Mouse (Mus musculus) forebrain, embryonic 15.5 days (tissue): ENCODE data around the gene Taf8. TPM values are rescaled to one million over a fixed set of nuclear protein-coding genes. Genes with fewer than 3 reads are reported as not detected.

Source experiments
- ATAC-seq: fragments of 200-750 bp; cut with Nextera tagmentation; replicated peaks from 2 replicates; pipeline ENCODE4 v1.8.0; 2017; ENCODE audit warnings: mild to moderate bottlenecking, moderate TSS enrichment, moderate library complexity
- H3K27ac ChIP-seq: fragments of 300-500 bp; sonication (generic); replicated peaks from 2 replicates; pipeline ENCODE4 v1.5.1; 2015; ENCODE audit warnings: mild to moderate bottlenecking, inconsistent platforms
- H3K27me3 ChIP-seq: fragments of 300-500 bp; sonication (generic); 2 replicates; pipeline ENCODE4 v1.6.1; 2015; ENCODE audit warnings: inconsistent platforms
- H3K36me3 ChIP-seq: fragments of 300-500 bp; sonication (generic); 2 replicates; pipeline ENCODE4 v1.6.1; 2015; ENCODE audit warnings: mild to moderate bottlenecking, inconsistent platforms
- H3K4me1 ChIP-seq: fragments of 300-500 bp; sonication (generic); 2 replicates; pipeline ENCODE4 v1.6.1; 2015; ENCODE audit warnings: inconsistent platforms
- H3K4me2 ChIP-seq: fragments of 300-500 bp; sonication (generic); replicated peaks from 2 replicates; pipeline ENCODE4 v1.6.1; 2015; ENCODE audit warnings: mild to moderate bottlenecking, inconsistent platforms
- H3K4me3 ChIP-seq: fragments of 300-500 bp; sonication (generic); 2 replicates; pipeline ENCODE4 v1.5.1; 2015; ENCODE audit warnings: mild to moderate bottlenecking, inconsistent platforms
- H3K9ac ChIP-seq: fragments of 300-500 bp; sonication (generic); replicated peaks from 2 replicates; pipeline ENCODE4 v1.6.1; 2015; ENCODE audit warnings: mild to moderate bottlenecking, inconsistent platforms
- H3K9me3 ChIP-seq: fragments of 300-500 bp; sonication (generic); 2 replicates; pipeline ENCODE4 v1.6.1; 2016; ENCODE audit warnings: inconsistent platforms
- WGBS: fragments of 180-500 bp; shearing (Covaris S2); methylation state at CpG from one replicate; pipeline ENCODE4 v1.1.7; 2015; ENCODE audit warnings: mixed read lengths; 5-methylcytosine and 5-hydroxymethylcytosine counted together
- polyA plus RNA-seq: library from polyadenylated mRNA; unstranded; fragments of >200 nt; fragmentation: Nextera tagmentation; extraction: Ambion mirVana; gene quantifications from 2 replicates; pipeline ENCODE4 v1.2.1, GENCODE M21; 2015

Gene Taf8
- polyA plus RNA-seq, 1 experiment from 2014 or later: 25.2 TPM

GRCm38 (mm10) chr17:47475181-47475580 lies 26.9 kb downstream of the Taf8 start:
- 85% methylated on average over 4 of the region's 4 CpGs for WGBS
- Histone ChIP-seq H3K9me3 (no peaks in the 10 kb centered on the region), H3K27ac (no peak overlapping the region), H3K9ac (no peak overlapping the region), H3K4me1 (peaks cover under 1% of the 10 kb centered on the region; the same call in 1 of the 2 replicates), H3K4me3 (no peak overlapping the region), H3K4me2 (no peak overlapping the region), H3K36me3 (no peaks in the 10 kb centered on the region), H3K27me3 (no peaks in the 10 kb centered on the region)
- no peak for ATAC-seq

- Histone ChIP-seq H3K27me3 (no peaks in the 10 kb centered on the region), H3K4me1 (peaks cover 3% of the 10 kb centered on the region; the same call in 1 of the 2 replicates)
- ATAC-seq: no peak
Observed at GRCm38 (mm10) chr17:47474250-47474649, 27.8 kb downstream of the Taf8 start.

GRCm38 (mm10) chr17:47473434-47473974 lies 28.6 kb downstream of the Taf8 start:
- no peaks in the 10 kb centered on the region for H3K27me3 ChIP-seq
- H3K27ac ChIP-seq: no peak overlapping the region
- H3K4me1 ChIP-seq: peaks cover 3% of the 10 kb centered on the region; the same call in 1 of the 2 replicates
- 18% methylated on average over 8 of the region's 8 CpGs for WGBS
- no peak for ATAC-seq
- no peaks in the 10 kb centered on the region for H3K36me3 ChIP-seq
- no peak overlapping the region for H3K9ac ChIP-seq
- H3K4me2 ChIP-seq: no peak overlapping the region
- H3K9me3 ChIP-seq: no peaks in the 10 kb centered on the region
- H3K4me3 ChIP-seq: no peak overlapping the region

More at GRCm38 (mm10) chr17:47474250-47474649, 27.8 kb downstream of the Taf8 start:
- no peaks in the 10 kb centered on the region for H3K36me3 ChIP-seq
- H3K4me2 ChIP-seq: no peak overlapping the region
- 79% methylated on average over 4 of the region's 4 CpGs for WGBS
- no peaks in the 10 kb centered on the region for H3K9me3 ChIP-seq
- no peak overlapping the region for H3K4me3 ChIP-seq
- H3K9ac ChIP-seq: no peak overlapping the region
- H3K27ac ChIP-seq: no peak overlapping the region

GRCm38 (mm10) chr17:47472435-47473350 lies 29.4 kb downstream of the Taf8 start:
- H3K4me1 ChIP-seq: peaks cover 3% of the 10 kb centered on the region; the same call in 1 of the 2 replicates
- 64% methylated on average over 15 of the region's 15 CpGs for WGBS
- no peak for ATAC-seq

DNA sequence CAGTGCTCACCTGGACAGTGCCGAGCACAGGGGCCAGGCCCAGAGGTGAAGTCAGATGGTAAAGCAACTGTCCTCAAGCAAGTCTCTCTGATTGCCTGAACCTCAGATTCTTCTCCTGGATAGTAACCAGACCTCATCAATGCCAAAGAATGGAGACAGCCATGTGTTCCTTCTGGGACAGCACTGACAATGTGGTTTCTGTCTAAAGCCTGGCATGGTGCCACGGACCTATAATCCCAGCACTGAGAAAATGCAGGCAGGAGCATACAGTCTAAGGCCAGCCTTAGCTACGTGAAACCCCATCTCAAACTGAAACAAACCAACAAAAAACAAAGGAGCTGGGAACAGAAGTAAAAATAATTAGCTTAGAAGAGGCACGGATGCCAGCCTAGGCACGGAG lies 31.4 kb downstream of the Taf8 start:
- no peaks in the 10 kb centered on the region for H3K9me3 ChIP-seq
- H3K36me3 ChIP-seq: no peaks in the 10 kb centered on the region
- H3K4me1 ChIP-seq: peaks cover 3% of the 10 kb centered on the region; the same call in 1 of the 2 replicates
- H3K27me3 ChIP-seq: peaks cover 18% of the 10 kb centered on the region
- H3K4me3 ChIP-seq: no peak overlapping the region
- no peak overlapping the region for H3K27ac ChIP-seq
- 0 out of 2 replicates have a peak, but pooled peaks have one; percentile 38 for ATAC-seq
- no peak overlapping the region for H3K4me2 ChIP-seq
- H3K9ac ChIP-seq: no peak overlapping the region
- WGBS: 42% methylated on average over 5 of the region's 5 CpGs

More at GRCm38 (mm10) chr17:47472435-47473350, 29.4 kb downstream of the Taf8 start:
- Histone ChIP-seq H3K4me3 (no peak overlapping the region), H3K9me3 (no peaks in the 10 kb centered on the region), H3K27ac (no peak overlapping the region), H3K4me2 (no peak overlapping the region), H3K36me3 (no peaks in the 10 kb centered on the region), H3K27me3 (peaks cover 5% of the 10 kb centered on the region; the same call in 1 of the 2 replicates), H3K9ac (no peak overlapping the region)

DNA sequence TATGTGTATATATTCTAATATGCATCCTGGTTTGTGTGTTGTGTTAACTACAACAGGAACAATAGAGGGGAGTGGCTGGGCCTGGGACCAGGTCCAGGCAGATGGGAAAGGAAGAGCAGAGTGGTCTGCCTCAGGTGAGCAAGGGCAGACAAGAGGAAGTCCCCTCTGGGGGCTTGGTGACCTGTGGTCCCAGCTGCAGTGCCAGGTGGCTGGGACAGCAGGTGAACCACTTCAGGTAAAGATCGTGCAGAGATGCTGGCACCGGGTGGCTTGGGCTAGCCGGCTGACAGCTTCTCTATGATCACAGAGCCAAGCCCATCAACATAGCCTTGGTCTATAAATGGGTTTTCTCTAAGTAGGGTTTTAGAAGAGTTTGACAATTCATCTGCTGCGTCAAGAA lies 32.0 kb downstream of the Taf8 start:
- Histone ChIP-seq H3K27me3 (peaks cover 18% of the 10 kb centered on the region), H3K4me1 (peaks cover 3% of the 10 kb centered on the region; the same call in 1 of the 2 replicates), H3K4me2 (no peak overlapping the region), H3K4me3 (no peak overlapping the region), H3K36me3 (no peaks in the 10 kb centered on the region), H3K9me3 (no peaks in the 10 kb centered on the region), H3K9ac (no peak overlapping the region), H3K27ac (no peak overlapping the region)
- 81% methylated on average over 4 of the region's 4 CpGs for WGBS
- no peak for ATAC-seq

DNA sequence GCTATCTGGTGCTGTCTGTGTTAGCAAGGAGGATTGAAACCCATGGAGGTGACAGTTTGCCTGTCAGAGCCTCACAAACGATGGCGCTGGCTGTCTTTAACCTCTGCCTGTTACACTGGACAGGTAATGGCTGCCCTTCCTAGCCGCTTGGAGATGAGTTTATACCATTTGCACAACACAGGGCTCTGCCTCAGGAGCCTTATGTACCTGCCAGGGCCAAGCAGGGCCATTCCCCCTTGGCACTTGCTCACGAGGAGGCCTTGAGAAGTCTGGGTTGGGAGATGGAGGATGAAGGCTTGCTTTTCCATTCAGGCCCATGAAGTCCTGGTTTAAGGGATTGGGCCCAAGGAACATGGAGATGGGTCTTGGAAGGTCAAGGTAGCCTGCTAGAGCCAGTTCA lies 32.5 kb downstream of the Taf8 start:
- Histone ChIP-seq H3K4me1 (peaks cover 3% of the 10 kb centered on the region; the same call in 1 of the 2 replicates), H3K36me3 (no peaks in the 10 kb centered on the region), H3K9ac (no peak overlapping the region), H3K4me2 (no peak overlapping the region), H3K27ac (no peak overlapping the region), H3K4me3 (no peak overlapping the region), H3K27me3 (peaks cover 21% of the 10 kb centered on the region), H3K9me3 (no peaks in the 10 kb centered on the region)
- no peak for ATAC-seq
- WGBS: 92% methylated on average over 4 of the region's 4 CpGs

GRCm38 (mm10) chr17:47468466-47468865 lies 33.6 kb downstream of the Taf8 start:
- Histone ChIP-seq H3K4me2 (no peak overlapping the region), H3K4me3 (no peak overlapping the region), H3K27ac (no peak overlapping the region), H3K27me3 (peaks cover 25% of the 10 kb centered on the region), H3K36me3 (no peaks in the 10 kb centered on the region), H3K9me3 (no peaks in the 10 kb centered on the region), H3K9ac (no peak overlapping the region), H3K4me1 (peaks cover 3% of the 10 kb centered on the region; the same call in 1 of the 2 replicates)
- 8% methylated on average over 34 of the region's 34 CpGs for WGBS
- ATAC-seq: no peak

GRCm38 (mm10) chr17:47468063-47468462 lies 34.0 kb downstream of the Taf8 start:
- Histone ChIP-seq H3K4me1 (peaks cover 3% of the 10 kb centered on the region; the same call in 1 of the 2 replicates), H3K36me3 (no peaks in the 10 kb centered on the region), H3K9ac (no peak overlapping the region), H3K4me3 (no peak overlapping the region), H3K4me2 (no peak overlapping the region), H3K27me3 (peaks cover 25% of the 10 kb centered on the region), H3K27ac (no peak overlapping the region), H3K9me3 (no peaks in the 10 kb centered on the region)
- WGBS: 24% methylated on average over 13 of the region's 14 CpGs
- no peak for ATAC-seq

GRCm38 (mm10) chr17:47467659-47468058 lies 34.4 kb downstream of the Taf8 start:
- ATAC-seq: no peak
- Histone ChIP-seq H3K36me3 (no peaks in the 10 kb centered on the region), H3K27me3 (peaks cover 25% of the 10 kb centered on the region), H3K4me1 (peaks cover 3% of the 10 kb centered on the region; the same call in 1 of the 2 replicates), H3K9ac (no peak overlapping the region), H3K4me2 (no peak overlapping the region), H3K27ac (no peak overlapping the region), H3K4me3 (no peak overlapping the region), H3K9me3 (no peaks in the 10 kb centered on the region)
- WGBS: 61% methylated on average over 11 of the region's 11 CpGs

GRCm38 (mm10) chr17:47466284-47466683 lies 35.8 kb downstream of the Taf8 start:
- H3K4me2 ChIP-seq: no peak overlapping the region
- H3K27me3 ChIP-seq: peaks cover 25% of the 10 kb centered on the region
- H3K4me3 ChIP-seq: no peak overlapping the region
- H3K36me3 ChIP-seq: no peaks in the 10 kb centered on the region
- peaks cover 3% of the 10 kb centered on the region; the same call in 1 of the 2 replicates for H3K4me1 ChIP-seq
- 36% methylated on average over 9 of the region's 9 CpGs for WGBS
- ATAC-seq: no peak
- H3K27ac ChIP-seq: no peak overlapping the region
- H3K9me3 ChIP-seq: no peaks in the 10 kb centered on the region
- no peak overlapping the region for H3K9ac ChIP-seq

DNA sequence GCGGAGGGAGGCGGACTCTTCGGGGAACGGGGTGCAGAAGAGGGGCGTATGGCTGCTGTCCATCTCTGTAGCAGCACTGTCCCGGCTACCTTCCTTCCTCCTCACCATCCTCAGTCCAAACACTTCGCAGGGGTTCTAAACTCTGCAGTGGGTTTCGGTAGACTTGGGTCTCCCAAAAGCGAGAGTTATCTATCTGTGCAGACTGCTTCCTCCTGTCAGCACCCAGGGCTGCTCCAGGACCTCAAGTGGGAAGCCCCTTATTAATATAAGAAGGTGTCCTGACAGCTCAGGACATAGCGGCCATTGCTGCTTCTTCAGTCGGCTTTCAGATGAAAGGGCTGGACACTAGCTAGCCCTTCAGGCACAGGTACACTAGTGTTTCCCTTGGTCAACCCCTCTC lies 37.1 kb downstream of the Taf8 start:
- H3K27me3 ChIP-seq: peaks cover 25% of the 10 kb centered on the region
- no peaks in the 10 kb centered on the region for H3K36me3 ChIP-seq
- no peaks in the 10 kb centered on the region for H3K9me3 ChIP-seq
- H3K27ac ChIP-seq: no peak overlapping the region
- H3K4me2 ChIP-seq: no peak overlapping the region
- no peak for ATAC-seq
- H3K4me3 ChIP-seq: no peak overlapping the region
- H3K9ac ChIP-seq: no peak overlapping the region
- peaks cover under 1% of the 10 kb centered on the region; the same call in 1 of the 2 replicates for H3K4me1 ChIP-seq
- 81% methylated on average over 11 of the region's 11 CpGs for WGBS
